Mouse (Mus musculus): ENCODE data around the gene Cox5b.
A peak's percentile ranks its signal among the peaks of the same experiment; 100 is the strongest.

The Cox5b gene

DNA sequence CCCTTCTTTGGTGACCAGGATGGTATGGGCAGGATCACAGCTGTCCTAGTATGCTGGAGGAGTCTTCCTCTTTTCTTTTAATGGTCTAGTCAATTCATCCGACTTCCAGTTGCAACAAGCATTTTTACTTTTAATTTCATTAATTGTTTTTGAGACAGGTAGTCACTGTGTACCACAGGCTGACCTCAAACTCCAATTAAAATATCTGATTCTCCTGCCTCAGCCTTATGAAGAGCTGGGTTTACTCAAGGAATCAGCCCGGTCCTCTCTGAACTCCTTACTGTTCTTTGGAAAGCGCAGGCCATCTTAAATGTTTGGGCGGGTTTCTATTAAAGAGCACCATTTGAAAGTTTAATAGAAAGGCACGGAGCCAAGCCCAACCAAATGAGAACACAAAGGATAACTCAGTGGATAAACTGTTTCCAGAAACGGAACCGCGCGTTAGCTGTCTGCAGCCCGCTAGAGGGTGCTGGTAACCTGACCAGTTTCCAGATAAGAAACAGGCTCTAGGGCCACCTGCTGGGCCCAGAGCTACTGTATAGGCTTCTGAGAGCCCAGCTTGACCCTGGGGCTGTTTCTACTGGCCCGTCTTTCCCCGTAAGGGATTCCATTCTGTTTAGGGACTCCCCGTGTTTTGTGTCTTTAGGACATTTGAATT is 7.3 kb upstream of the Cox5b start:
- peak; percentile 93 for DNase-seq (ENCODE audit: low read depth, low spot score)

DNA sequence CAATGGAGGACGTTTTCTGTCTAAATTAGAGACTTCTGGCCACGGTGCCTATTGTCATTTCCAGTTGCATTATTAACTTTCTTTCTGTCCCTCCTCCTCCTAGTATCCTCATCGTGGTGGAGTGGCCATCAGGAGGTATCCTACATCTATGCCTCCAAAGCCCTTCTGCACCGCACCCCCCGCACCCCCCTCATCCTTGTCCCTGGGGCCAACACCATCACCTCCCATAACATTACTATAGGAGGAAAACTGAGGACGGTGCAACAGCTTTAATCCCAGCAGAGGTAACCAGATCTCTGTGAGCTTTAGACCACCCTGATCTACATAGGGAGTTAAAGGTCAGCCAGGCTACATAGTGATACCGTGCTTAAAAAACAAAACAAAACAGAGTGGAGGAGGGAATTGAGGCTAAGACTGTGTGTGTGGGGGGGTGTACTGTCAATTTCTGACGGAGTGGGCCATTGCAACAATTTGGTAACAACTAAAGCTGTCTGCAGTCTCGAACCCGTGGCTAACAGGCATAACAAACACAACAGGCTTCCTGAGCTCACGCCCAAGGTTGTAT is 496 bp upstream of the Cox5b start:
- no peak for DNase-seq (ENCODE audit: low read depth, low spot score)

DNA sequence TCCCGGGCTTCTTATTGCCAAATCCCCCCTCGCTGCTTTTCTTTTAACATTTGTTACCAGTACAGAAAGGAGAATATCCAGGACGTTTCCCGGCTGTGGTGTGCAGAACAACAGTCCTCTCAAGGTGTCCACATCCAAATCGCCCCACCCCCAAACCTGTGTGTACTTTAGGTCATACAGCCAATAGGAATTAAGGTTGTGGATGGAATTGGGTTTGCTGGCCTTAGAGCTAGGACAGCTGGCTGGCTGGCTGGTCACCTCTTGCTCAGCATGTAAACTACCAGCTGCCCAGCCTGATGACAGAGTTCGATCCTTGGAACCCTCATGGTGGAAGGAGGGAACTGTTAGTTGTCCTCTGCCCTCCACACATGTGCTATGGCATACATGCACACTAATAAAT is 3.6 kb downstream of the Cox5b start:
- no peak for DNase-seq (ENCODE audit: low read depth, low spot score)

DNA sequence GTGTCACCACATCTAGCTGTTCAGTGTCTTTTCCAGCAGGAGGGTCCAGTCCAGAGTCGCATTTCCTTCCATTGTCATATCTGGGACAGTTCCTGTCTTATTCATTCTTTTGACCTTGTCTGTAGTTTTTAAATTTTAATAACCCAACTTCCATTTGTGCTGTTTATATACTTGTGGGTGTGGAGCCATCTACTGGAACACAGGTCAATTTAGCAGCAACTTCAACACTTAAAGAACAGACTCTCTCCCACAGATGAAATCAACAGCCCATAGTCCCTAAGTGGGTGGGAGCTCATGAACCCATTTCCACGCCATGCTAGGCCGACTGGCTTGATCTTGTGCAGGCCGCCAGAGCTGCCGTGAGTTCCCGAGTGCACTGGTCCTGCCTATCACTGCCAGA is 5.2 kb downstream of the Cox5b start:
- DNase-seq (ENCODE audit: low read depth, low spot score) = no peak

GRCm38 (mm10) chr1:36697030-36697429 is 5.8 kb downstream of the Cox5b start:
- DNase-seq (ENCODE audit: low read depth, low spot score) = no peak

DNA sequence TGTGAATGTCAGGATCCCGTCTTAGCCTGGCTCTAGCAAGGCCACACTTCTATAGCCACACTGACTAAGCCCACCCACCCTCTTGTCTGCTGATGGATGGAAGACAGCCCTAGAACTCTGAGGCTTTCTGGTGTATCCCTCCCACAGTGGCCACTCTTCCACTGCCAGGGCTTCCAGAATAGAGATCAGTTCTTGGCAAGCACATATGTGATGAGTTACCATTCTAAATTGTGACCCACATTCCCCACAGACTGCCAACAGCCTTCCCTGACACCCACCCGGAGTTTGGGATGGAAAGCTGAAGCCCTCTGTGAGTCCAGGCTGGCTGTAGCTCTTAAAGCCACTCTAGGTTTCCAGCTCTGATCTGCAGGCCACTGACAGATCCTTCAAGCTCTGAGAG is 15.9 kb downstream of the Cox5b start:
- no peak for DNase-seq (ENCODE audit: low read depth, low spot score)

DNA sequence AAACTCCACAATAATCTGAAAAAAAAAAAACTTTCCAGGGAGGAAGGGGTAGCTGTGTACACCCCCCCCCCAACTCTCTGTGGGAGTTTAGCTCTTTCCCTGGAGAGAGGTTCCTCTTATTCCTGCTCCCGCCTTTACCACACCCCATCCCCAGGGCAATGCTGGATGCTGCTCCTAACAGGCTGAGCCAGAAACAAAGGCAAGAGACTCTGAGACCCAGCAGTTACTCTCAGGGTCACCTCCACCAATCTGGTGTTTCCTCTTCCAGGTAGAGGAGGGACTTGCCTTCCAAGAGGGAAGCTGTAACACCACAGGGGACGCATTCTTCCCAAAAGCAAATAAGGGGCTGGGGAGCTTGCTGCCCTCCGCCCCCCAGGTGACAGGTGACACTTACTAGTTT is 16.5 kb downstream of the Cox5b start:
- peak; percentile 92 for DNase-seq (ENCODE audit: low read depth, low spot score)

DNA sequence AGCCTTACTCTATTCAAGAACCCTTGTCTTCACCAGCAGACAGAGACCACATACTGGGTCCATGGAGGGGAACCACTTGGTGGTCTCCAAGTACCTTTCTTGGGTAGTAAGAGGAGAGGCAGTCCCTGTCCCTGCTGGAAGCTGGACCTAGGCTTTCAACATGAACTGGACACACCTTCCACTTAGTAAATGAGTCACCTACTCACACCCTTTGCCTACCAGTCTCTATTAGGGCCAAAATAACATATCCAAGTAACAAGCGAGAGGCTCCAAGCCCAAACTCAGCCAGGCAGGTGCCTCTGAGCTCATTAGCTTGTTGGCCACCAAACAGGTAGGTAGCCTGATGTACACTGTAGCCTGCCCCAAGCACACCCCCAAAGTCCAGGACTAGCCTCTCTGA is 17.4 kb downstream of the Cox5b start:
- no peak for DNase-seq (ENCODE audit: low read depth, low spot score)

- DNase-seq (ENCODE audit: low read depth, low spot score) = peak; percentile 65
Measured at GRCm38 (mm10) chr1:36709055-36709853, 18.0 kb downstream of the Cox5b start.

DNA sequence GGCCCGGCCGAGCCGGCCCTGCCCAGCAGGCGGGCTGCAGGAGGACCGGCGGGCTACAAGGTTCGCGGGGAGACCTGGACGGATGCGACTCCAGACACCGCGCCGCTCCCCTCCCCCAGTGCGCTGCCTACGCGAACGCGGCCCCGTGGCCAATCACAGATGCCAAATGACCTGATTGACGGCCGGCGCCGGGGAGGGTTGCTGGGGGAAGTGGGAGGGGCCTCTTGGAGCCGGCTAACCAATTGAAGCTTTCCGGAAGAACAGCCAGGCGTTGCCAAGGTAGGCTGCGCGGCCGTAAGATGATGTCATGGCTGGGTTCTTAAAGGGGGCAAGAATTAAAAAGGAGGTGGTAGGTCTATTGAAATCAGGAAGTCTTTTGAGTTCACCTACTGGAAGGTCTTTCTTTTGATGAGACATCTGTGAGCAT is 18.6 kb downstream of the Cox5b start, which contains the start of gene 4933424G06Rik:
Gene 4933424G06Rik (plus strand): TSS at position 296 of the 427 bp plus-strand sequence.
- DNase-seq (ENCODE audit: low read depth, low spot score) = peak; percentile 98

DNA sequence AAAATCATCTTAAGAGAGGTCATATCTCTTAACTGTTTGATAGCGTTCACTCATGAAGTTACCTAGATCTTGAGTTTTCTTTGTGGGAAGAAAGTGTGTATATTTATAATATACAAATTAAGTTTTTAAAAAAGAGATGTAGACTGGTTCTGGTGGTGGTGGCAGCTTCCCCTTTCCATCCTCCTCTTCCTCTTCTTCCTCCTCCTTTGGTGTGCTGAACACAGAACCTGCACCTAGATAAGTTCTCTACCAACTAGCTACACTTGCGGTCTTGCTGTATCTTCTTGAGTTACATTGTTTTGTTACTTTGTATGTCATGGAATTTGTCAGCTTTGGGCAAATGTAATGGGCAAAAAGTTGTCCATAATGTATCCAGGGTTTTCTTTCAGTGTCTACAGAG is 19.9 kb downstream of the Cox5b start:
- DNase-seq (ENCODE audit: low read depth, low spot score) = no peak

DNA sequence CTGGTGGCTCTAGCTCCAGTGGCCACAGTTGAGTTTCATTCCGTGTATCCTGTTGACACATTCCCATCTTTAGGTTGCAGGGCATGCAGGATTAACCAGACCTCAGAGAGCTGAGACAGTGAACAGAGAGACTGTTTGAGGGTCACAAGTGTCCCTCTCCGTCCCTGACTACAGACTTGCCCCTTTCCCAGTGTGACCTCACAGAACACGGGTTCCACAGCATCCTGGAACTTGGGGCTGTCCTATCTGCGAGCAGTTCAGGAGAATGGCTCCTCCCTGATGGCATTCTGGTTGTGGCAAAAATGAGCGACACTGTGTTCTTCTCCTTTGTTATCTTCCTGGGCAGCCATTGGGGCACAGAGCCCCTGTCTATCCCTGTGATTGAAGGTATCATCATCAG is 23.1 kb downstream of the Cox5b start, which contains the start of gene Actr1b:
Gene Actr1b (minus strand): TSS at position 112 of the 400 bp plus-strand sequence.
- no peak for DNase-seq (ENCODE audit: low read depth, low spot score)

DNA sequence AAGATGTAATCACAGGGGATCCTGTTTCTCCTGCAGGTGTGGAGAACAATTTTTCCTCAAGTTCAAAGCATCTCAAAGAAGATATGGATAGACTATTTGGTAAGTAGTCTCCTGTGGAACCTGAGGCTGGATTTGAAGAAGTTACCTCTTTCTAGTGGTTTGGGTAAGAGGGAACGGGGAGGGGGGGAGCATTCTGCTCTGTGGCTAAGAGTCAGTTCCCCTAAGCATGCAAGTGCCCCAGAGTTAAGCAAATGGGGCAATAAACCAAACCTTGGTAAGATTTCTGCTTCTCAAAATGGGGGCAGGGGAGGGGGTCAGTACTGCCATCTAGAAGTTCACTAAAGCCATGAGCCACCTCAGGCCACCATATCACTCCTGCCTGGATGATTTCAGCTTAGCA is 27.5 kb downstream of the Cox5b start:
- no peak for DNase-seq (ENCODE audit: low read depth, low spot score)

GRCm38 (mm10) chr1:36723146-36724056 is 32.2 kb downstream of the Cox5b start:
- DNase-seq (ENCODE audit: low read depth, low spot score) = no peak

- DNase-seq (ENCODE audit: low read depth, low spot score) = no peak
Measured at GRCm38 (mm10) chr1:36724057-36724431, 32.8 kb downstream of the Cox5b start.

DNA sequence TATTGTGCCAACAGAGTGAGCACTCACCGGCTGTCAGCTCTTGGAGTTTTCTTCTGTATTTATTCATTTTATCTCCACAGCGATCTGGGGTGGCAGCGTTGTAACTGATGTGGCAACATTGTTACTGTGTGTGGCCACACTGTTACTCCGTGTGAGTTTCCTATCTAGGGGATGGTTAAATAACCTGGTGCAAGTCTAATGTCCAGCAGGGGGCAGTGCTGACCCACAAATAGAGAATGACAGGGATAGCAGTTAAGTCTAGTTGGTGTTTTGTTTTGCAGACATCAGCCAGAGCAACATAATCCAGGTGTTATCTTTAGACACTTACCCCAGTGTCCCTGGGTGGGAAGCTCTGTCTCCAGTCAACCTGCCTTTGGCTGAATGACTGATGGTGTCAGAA is 46.1 kb downstream of the Cox5b start:
- DNase-seq (ENCODE audit: low read depth, low spot score) = peak; percentile 92

DNA sequence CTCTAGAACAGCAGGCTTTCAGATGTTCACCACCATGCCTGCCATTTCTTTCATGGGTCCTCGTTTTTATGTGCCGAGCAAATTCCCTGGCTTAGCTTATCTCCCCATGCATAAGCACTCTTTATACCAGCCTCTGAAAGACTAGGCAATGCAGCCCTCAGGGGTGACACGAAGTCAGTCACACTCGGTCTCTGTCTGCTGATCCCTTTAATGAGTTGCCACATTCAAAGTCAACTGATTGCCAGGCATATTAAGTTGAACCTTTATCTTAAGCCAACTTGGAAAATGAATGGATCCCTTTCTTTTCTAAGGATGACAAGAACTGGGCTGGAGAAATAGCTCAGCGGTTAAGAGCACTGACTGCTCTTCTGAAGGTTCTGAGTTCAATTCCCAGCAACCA is 48.0 kb downstream of the Cox5b start:
- no peak for DNase-seq (ENCODE audit: low read depth, low spot score)

DNA sequence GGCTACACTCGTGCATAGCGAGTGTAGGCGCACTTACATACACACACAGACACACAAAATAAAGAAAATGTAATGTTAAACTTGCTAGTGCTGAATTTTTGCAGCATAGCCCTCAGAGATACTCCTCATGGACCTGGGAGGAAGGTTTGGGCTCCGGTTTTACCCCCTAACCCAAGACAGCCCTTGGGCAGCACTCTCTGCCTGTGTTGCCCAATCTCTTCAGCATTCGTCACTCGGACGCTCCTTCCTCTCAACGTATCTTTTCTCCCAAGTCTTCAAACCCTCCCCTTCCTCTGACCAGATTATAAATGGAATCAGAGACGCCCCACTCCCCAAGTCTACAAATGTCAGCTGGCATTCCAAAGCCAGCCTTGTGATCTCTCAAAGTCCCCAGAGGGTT is 51.8 kb downstream of the Cox5b start:
- no peak for DNase-seq (ENCODE audit: low read depth, low spot score)

All from ES-CJ7 (cell line).